Mouse (Mus musculus) neural tube, embryonic 12.5 days (tissue): ENCODE measurements at regions not wholly inside any gene's neighbourhood (a gene's known extent, or its start where the extent isn't known, plus 50 kb on each side); places are given as distances from the start of the nearest gene placed in this dataset.

Experiments
- ATAC-seq: fragments of 200-750 bp; cut with Nextera tagmentation; 2 replicates; pipeline ENCODE4 v1.8.0; 2017; ENCODE audit warnings: low read depth, mild to moderate bottlenecking, moderate TSS enrichment, moderate library complexity; ENCODE audit not compliant: low FRiP score
- H3K27ac ChIP-seq: fragments of 300-500 bp; sonication (generic); 2 replicates; pipeline ENCODE4 v1.5.1; 2016
- H3K27me3 ChIP-seq: fragments of 300-500 bp; sonication (generic); replicated peaks from 2 replicates; pipeline ENCODE4 v1.6.1; 2016; ENCODE audit warnings: mild to moderate bottlenecking
- H3K36me3 ChIP-seq: fragments of 300-500 bp; sonication (generic); 2 replicates; pipeline ENCODE4 v1.6.1; 2016; ENCODE audit warnings: mild to moderate bottlenecking
- H3K4me1 ChIP-seq: fragments of 300-500 bp; sonication (generic); 2 replicates; pipeline ENCODE4 v1.6.1; 2016
- H3K4me2 ChIP-seq: fragments of 300-500 bp; sonication (generic); replicated peaks from 2 replicates; pipeline ENCODE4 v1.6.1; 2016; ENCODE audit warnings: mild to moderate bottlenecking
- H3K4me3 ChIP-seq: fragments of 300-500 bp; sonication (generic); 2 replicates; pipeline ENCODE4 v1.5.1; 2016
- H3K9ac ChIP-seq: fragments of 300-500 bp; sonication (generic); 2 replicates; pipeline ENCODE4 v1.6.1; 2016; ENCODE audit warnings: mild to moderate bottlenecking
- H3K9me3 ChIP-seq: fragments of 300-500 bp; sonication (generic); 2 replicates; pipeline ENCODE4 v1.6.1; 2016; ENCODE audit warnings: mild to moderate bottlenecking
- WGBS: fragments of 180-500 bp; shearing (Covaris S2); methylation state at CpG from one replicate; pipeline ENCODE4 v1.1.7; 2016; 5-methylcytosine and 5-hydroxymethylcytosine counted together

DNA sequence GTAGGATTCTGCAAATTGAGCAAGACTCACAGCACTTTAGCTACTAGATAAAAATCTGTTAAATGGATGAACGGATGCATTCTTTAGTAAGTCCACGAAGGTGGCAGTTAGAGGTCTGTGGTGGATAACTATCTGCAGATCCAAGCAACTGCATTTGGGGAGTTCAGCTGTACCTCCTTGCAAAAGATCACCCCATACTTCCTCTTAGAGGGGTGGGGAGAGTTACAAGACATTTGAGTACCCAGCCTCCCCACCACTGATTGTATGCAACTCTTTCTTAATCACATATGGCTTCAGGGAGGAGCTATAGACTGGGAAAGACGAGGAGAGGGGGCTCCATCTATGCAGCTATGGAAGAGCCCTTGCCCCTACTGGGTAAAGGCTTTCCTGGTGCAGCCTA lies 144.1 kb downstream of the Postn start:
- no peak overlapping the region for H3K4me3 ChIP-seq
- no peak overlapping the region for H3K4me2 ChIP-seq
- ATAC-seq: no peak
- H3K9ac ChIP-seq: no peak overlapping the region
- WGBS: 72% methylated on average over 3 of the region's 3 CpGs
- no peaks in the 10 kb centered on the region for H3K4me1 ChIP-seq
- H3K9me3 ChIP-seq: no peaks in the 10 kb centered on the region
- H3K36me3 ChIP-seq: no peaks in the 10 kb centered on the region
- no peak overlapping the region for H3K27ac ChIP-seq
- H3K27me3 ChIP-seq: no peaks in the 10 kb centered on the region

- no peak overlapping the region for H3K27ac ChIP-seq
- WGBS: 90% methylated on average over 1 of the region's 1 CpGs
- no peaks in the 10 kb centered on the region for H3K27me3 ChIP-seq
- H3K9ac ChIP-seq: no peak overlapping the region
- no peaks in the 10 kb centered on the region for H3K36me3 ChIP-seq
- H3K4me2 ChIP-seq: no peak overlapping the region
- no peak for ATAC-seq
- no peak overlapping the region for H3K4me3 ChIP-seq
- H3K4me1 ChIP-seq: no peaks in the 10 kb centered on the region
- H3K9me3 ChIP-seq: no peaks in the 10 kb centered on the region
Observed at GRCm38 (mm10) chr3:54507575-54507974, 146.7 kb downstream of the Postn start.

DNA sequence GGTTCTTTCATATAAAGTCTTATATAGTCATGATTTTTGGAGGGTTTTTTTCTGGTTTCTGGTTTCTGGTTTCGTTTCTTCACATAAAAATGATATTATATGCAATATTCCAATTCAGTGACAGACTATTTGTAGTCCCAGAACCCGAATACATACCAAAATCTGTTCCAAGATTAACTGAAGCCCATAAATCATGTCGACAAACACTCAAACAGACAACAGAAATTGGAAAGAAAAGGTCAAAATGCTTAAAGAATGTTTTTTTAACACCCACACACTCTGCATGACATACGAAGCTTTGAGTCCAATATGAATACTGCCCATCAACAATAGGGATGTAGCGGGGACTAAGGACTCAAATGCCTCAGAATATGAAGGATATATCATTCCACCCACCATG lies 148.0 kb downstream of the Postn start:
- Histone ChIP-seq H3K36me3 (no peaks in the 10 kb centered on the region), H3K9ac (no peak overlapping the region), H3K4me2 (no peak overlapping the region), H3K4me3 (no peak overlapping the region), H3K27ac (no peak overlapping the region), H3K9me3 (no peaks in the 10 kb centered on the region), H3K4me1 (no peaks in the 10 kb centered on the region), H3K27me3 (no peaks in the 10 kb centered on the region)
- 77% methylated on average over 5 of the region's 5 CpGs for WGBS
- ATAC-seq: no peak

DNA sequence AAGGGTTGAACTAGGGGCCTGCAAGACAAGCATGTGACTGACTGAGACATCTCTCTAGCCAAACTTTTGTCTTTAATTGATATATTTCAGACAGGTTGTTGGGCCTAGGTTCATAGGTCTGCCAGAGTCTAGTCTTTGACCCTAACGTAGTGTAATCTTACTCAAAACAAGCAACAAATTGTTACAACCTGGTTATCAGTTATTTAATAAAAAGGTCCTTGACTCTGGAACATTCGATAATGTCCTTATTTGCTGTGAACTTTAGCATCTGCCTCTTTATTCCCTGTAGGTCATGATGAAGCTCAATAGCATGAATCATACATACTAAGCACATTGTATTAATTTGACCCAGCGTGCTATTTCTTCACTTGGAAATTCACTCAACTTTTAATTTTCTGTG lies 156.3 kb downstream of the Postn start:
- no peak for ATAC-seq
- Histone ChIP-seq H3K9me3 (no peaks in the 10 kb centered on the region), H3K27ac (no peak overlapping the region), H3K4me3 (no peak overlapping the region), H3K4me2 (no peak overlapping the region), H3K9ac (no peak overlapping the region), H3K36me3 (no peaks in the 10 kb centered on the region), H3K4me1 (no peaks in the 10 kb centered on the region), H3K27me3 (no peaks in the 10 kb centered on the region)
- 89% methylated on average over 3 of the region's 3 CpGs for WGBS

DNA sequence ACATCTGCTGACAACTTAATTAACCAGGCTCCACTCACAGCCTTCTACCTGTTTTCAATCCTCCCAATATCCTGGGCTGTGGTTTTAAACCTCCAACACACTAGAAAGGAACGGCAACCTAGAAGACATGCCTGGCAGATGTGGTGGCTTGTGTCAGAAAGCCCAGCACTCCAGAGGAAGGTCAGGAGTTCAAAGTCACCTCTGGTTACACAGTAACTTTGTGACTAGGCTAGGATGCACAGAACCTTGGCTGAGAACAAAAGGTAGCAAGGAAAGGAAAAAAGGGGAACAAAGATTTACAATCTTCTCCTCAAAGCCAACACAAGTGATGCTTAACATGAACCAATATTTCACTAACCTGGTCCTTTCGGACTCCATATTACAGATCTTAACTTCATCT lies 161.8 kb downstream of the Postn start:
- Histone ChIP-seq H3K27me3 (no peaks in the 10 kb centered on the region), H3K27ac (no peak overlapping the region), H3K4me2 (no peak overlapping the region), H3K36me3 (no peaks in the 10 kb centered on the region), H3K9ac (no peak overlapping the region), H3K9me3 (peaks cover 6% of the 10 kb centered on the region; the same call in 1 of the 2 replicates), H3K4me1 (no peaks in the 10 kb centered on the region), H3K4me3 (no peak overlapping the region)
- no peak for ATAC-seq
- 87% methylated on average over 2 of the region's 2 CpGs for WGBS

DNA sequence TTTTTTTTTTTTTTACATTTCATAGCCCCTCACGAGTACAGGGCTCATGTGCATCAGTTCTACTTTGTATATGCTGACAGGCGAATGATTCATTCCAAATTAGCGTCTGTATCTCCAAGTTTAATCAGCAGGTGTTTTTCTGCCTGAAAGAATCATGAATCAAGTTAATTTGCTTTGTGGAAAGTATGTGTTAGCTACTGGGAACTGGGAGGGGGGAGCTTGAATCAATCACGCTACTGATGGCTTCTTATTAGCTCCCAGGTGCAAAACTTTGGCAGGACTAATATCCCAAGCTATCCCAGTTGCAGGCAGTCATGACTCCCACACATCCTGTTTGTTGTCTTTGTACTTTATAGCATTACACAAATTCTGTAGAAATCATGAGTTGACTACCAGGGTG lies 165.7 kb downstream of the Postn start:
- H3K27ac ChIP-seq: no peak overlapping the region
- H3K27me3 ChIP-seq: no peaks in the 10 kb centered on the region
- H3K9ac ChIP-seq: no peak overlapping the region
- H3K4me1 ChIP-seq: no peaks in the 10 kb centered on the region
- ATAC-seq: no peak
- peaks cover 8% of the 10 kb centered on the region; the same call in 1 of the 2 replicates for H3K9me3 ChIP-seq
- H3K4me3 ChIP-seq: no peak overlapping the region
- no peaks in the 10 kb centered on the region for H3K36me3 ChIP-seq
- 83% methylated on average over 4 of the region's 4 CpGs for WGBS
- H3K4me2 ChIP-seq: no peak overlapping the region

DNA sequence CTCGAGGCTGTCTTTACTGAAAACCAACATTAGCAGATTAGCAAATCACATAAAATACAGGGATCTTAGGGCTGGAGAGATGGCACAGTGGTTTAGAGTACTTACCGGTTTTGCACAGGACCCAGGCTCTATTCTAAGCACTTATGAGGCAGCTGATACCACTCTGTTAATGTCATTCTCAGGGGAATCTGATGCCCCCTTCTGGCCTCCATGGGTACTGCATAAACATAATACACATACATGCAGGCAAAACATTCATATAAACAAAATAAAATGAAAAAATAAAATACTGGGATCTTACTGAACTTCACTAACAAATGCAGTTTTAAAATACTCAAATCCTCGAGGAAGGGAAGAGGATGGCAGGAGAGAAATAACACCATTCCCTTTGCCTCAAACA lies 164.3 kb upstream of the Supt20 start:
- ATAC-seq: no peak
- Histone ChIP-seq H3K4me1 (no peaks in the 10 kb centered on the region), H3K4me3 (no peak overlapping the region), H3K27ac (no peak overlapping the region), H3K9me3 (peaks cover 8% of the 10 kb centered on the region; the same call in 1 of the 2 replicates), H3K4me2 (no peak overlapping the region), H3K9ac (no peak overlapping the region), H3K27me3 (no peaks in the 10 kb centered on the region), H3K36me3 (no peaks in the 10 kb centered on the region)
- WGBS: 74% methylated on average over 3 of the region's 3 CpGs

DNA sequence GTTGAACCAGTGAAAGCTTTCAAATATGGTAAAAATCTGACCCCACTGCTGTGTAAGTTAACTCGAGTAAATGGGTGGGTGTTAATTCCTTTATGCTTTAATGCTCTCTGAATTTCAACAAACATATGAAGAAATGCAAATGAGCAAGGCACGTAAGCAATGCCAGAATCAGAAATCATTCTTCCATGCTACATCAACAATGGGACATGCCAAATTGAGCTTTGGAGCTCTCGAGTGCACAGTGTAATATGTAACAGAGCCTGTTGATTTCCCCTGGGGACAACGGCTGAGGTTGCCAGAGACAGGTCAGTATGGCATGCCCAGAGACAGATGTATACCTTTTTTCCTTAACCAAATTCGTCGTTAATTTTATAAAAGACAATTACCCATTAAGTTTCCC lies 162.4 kb upstream of the Supt20 start:
- Histone ChIP-seq H3K4me2 (no peak overlapping the region), H3K9ac (no peak overlapping the region), H3K4me1 (no peaks in the 10 kb centered on the region), H3K9me3 (peaks cover 8% of the 10 kb centered on the region; the same call in 1 of the 2 replicates), H3K4me3 (no peak overlapping the region), H3K27me3 (no peaks in the 10 kb centered on the region), H3K27ac (no peak overlapping the region), H3K36me3 (no peaks in the 10 kb centered on the region)
- 74% methylated on average over 6 of the region's 6 CpGs for WGBS
- no peak for ATAC-seq

DNA sequence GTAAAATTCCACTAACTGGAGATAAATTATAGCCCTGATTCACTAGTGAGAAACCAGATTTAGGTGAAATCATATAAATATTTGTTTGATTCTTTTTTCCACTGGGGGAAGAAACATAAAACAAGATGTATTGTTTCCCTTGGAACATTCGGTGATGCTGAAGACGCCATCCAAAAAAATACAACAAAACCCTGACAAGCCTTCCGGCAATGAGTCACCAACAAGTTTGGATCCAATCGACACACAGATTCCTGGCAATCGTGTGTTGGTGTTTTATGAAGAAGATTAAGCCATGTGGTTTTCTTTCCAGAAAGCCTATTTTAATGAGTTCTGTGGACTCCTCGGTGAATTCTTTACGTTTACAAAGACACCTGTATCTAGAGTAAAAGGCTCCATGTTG lies 157.2 kb upstream of the Supt20 start:
- 90% methylated on average over 7 of the region's 7 CpGs for WGBS

DNA sequence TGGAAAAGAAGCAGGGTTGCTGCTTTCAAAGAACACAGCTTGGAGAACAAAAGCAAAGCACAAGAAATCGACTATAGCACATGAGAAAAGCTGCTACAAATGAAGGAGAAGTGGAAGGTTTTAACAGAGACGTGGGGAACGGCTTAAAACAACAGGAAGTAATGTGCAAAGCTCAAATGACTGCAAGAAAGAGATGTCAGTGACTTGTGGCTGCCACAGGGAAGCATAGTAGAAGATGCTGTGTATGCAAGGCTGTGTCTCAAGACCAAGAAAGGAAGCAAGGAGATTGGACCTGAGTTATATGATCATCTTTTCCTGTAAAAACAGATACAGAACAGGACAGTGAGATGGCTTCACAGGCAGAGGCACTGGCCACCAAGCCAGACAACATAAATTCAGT lies 154.6 kb upstream of the Supt20 start:
- Histone ChIP-seq H3K36me3 (no peaks in the 10 kb centered on the region), H3K4me1 (no peaks in the 10 kb centered on the region), H3K27me3 (no peaks in the 10 kb centered on the region), H3K4me2 (no peak overlapping the region), H3K27ac (no peak overlapping the region), H3K4me3 (no peak overlapping the region), H3K9me3 (peaks cover 5% of the 10 kb centered on the region), H3K9ac (no peak overlapping the region)
- no peak for ATAC-seq
- WGBS: 60% methylated on average over 3 of the region's 3 CpGs

More for the DNA sequence above, 157.2 kb upstream of the Supt20 start:
- Histone ChIP-seq H3K4me1 (no peaks in the 10 kb centered on the region), H3K36me3 (no peaks in the 10 kb centered on the region), H3K4me2 (no peak overlapping the region), H3K27me3 (no peaks in the 10 kb centered on the region), H3K4me3 (no peak overlapping the region), H3K9me3 (no peaks in the 10 kb centered on the region), H3K9ac (no peak overlapping the region), H3K27ac (no peak overlapping the region)
- ATAC-seq: no peak

DNA sequence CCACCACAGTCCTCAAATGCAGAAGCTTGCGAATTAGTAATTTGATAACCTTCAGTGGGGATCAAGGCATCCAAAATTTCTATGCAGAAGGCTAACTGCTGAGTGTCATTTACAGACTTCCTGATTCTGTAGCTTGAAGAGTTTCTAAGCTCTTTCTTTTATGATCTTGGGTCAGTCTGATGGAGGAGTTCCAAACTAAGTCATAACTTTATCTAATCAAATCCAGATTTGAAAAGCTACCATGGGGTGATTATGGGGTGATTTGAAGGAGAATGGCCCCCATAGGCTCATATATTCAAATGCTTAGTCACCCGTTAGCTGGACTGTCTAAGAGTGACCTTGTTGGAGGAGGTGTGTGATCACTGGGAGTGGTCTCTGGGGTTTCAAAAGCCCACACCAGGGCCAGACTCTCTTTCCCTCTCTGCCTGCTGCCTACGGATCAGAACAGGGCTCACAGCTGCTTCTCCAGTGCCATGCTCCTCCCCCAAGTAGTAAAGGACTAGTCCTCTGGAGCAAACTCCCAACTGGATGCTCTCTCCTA lies 152.0 kb upstream of the Supt20 start:
- no peak for ATAC-seq
- no peaks in the 10 kb centered on the region for H3K36me3 ChIP-seq
- H3K4me2 ChIP-seq: no peak overlapping the region
- no peak overlapping the region for H3K27ac ChIP-seq
- H3K9ac ChIP-seq: no peak overlapping the region
- WGBS: 63% methylated on average over 3 of the region's 3 CpGs
- no peak overlapping the region for H3K4me3 ChIP-seq
- H3K27me3 ChIP-seq: no peaks in the 10 kb centered on the region
- peaks cover 6% of the 10 kb centered on the region for H3K9me3 ChIP-seq
- H3K4me1 ChIP-seq: no peaks in the 10 kb centered on the region

DNA sequence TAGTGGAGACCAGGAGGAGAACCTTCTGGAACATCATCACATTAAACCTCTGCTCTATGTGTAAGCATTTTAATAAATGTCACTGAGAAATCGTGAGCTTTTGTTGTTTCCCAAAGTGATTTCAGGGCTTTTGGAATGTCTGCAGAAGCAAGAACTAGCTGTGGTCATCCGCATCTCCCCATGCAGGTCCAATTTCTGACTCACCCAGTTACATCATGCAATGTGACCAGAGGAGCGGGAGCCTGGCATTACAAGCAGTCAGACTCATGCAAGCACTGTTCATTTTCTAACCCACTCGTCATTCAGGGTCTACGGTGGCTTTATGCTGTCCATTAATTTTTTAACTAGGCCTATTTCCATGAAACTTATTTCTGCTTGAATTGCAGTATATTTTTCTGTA lies 151.2 kb upstream of the Supt20 start:
- 92% methylated on average over 5 of the region's 5 CpGs for WGBS
- no peak for ATAC-seq
- no peak overlapping the region for H3K27ac ChIP-seq
- H3K36me3 ChIP-seq: no peaks in the 10 kb centered on the region
- H3K4me2 ChIP-seq: no peak overlapping the region
- no peaks in the 10 kb centered on the region for H3K4me1 ChIP-seq
- no peak overlapping the region for H3K4me3 ChIP-seq
- peaks cover 6% of the 10 kb centered on the region for H3K9me3 ChIP-seq
- no peaks in the 10 kb centered on the region for H3K27me3 ChIP-seq
- no peak overlapping the region for H3K9ac ChIP-seq

GRCm38 (mm10) chr3:54545393-54545792 lies 147.2 kb upstream of the Supt20 start:
- H3K4me3 ChIP-seq: no peak overlapping the region
- ATAC-seq: no peak
- peaks cover 6% of the 10 kb centered on the region for H3K9me3 ChIP-seq
- H3K27ac ChIP-seq: no peak overlapping the region
- no peaks in the 10 kb centered on the region for H3K36me3 ChIP-seq
- no peaks in the 10 kb centered on the region for H3K4me1 ChIP-seq
- H3K9ac ChIP-seq: no peak overlapping the region
- H3K4me2 ChIP-seq: no peak overlapping the region
- no peaks in the 10 kb centered on the region for H3K27me3 ChIP-seq
